Mouse (Mus musculus): Measurements from ENCODE around the gene Igf2r. TPM values are rescaled to one million over a fixed set of nuclear protein-coding genes. Genes with fewer than 3 reads are reported as not detected.
A peak's percentile ranks its signal among the peaks of the same experiment; 100 is the strongest.

Gene Igf2r
- polyA plus RNA-seq (2012; rRNA removed), result 27.7 and 31.8 TPM in 2 replicates

GRCm38 (mm10) chr17:12769380-12769921, at the start of gene Igf2r:
TSS of gene Igf2r (minus strand) at chr17:12769664.
- H3K4me1 ChIP-seq (replicated peaks; ENCODE audit: control insufficient read depth, insufficient read depth, low read length), result peaks cover 6% of the 10 kb centered on the region
- WGBS, result 64% methylated on average over 67 of the region's 67 CpGs
- H3K27ac ChIP-seq (ENCODE audit: control insufficient read depth, insufficient read depth, low read length), result no peak within 1 kb of the TSS
- no peaks in the 10 kb centered on the region for H3K27me3 ChIP-seq (ENCODE audit: control insufficient read depth, insufficient read depth, low read length)
- 0 out of 2 replicates have a peak, but pooled peaks have one; percentile 27 for TF ChIP-seq POLR2A (IDR thresholded peaks at IDR 0.05; ENCODE audit: control insufficient read depth, extremely low read depth, insufficient read depth, low read length, poor library complexity)
- no peak for TF ChIP-seq CTCF (IDR thresholded peaks at IDR 0.05; ENCODE audit: borderline replicate concordance, control insufficient read depth, extremely low read depth, insufficient read depth, low read length, poor library complexity)
- peak; percentile 81 for DNase-seq
- no peaks in the 10 kb centered on the region for H3K36me3 ChIP-seq (ENCODE audit: control insufficient read depth, insufficient read depth, low read length)
- H3K4me3 ChIP-seq (ENCODE audit: control insufficient read depth, insufficient read depth, low read length), result peak within 1 kb of the TSS; percentile 71

- H3K36me3 ChIP-seq (ENCODE audit: control insufficient read depth, insufficient read depth, low read length), result no peaks in the 10 kb centered on the region
- H3K27me3 ChIP-seq (ENCODE audit: control insufficient read depth, insufficient read depth, low read length), result no peaks in the 10 kb centered on the region
- no peaks in the 10 kb centered on the region for H3K4me1 ChIP-seq (replicated peaks; ENCODE audit: control insufficient read depth, insufficient read depth, low read length)
- 86% methylated on average over 4 of the region's 4 CpGs for WGBS
- no peak overlapping the region for H3K27ac ChIP-seq (ENCODE audit: control insufficient read depth, insufficient read depth, low read length)
- H3K4me3 ChIP-seq (ENCODE audit: control insufficient read depth, insufficient read depth, low read length), result no peak overlapping the region
- DNase-seq, result no peak
- TF ChIP-seq POLR2A (IDR thresholded peaks at IDR 0.05; ENCODE audit: control insufficient read depth, extremely low read depth, insufficient read depth, low read length, poor library complexity) (no peak), CTCF (IDR thresholded peaks at IDR 0.05; ENCODE audit: borderline replicate concordance, control insufficient read depth, extremely low read depth, insufficient read depth, low read length, poor library complexity) (no peak)
These were observed 46.4 kb upstream of the Igf2r start for GRCm38 (mm10) chr17:12815885-12816284.

GRCm38 (mm10) chr17:12814502-12814901, 45.0 kb upstream of the Igf2r start:
- Histone ChIP-seq H3K36me3 (ENCODE audit: control insufficient read depth, insufficient read depth, low read length) (no peaks in the 10 kb centered on the region), H3K4me3 (ENCODE audit: control insufficient read depth, insufficient read depth, low read length) (no peak overlapping the region), H3K27me3 (ENCODE audit: control insufficient read depth, insufficient read depth, low read length) (no peaks in the 10 kb centered on the region), H3K27ac (ENCODE audit: control insufficient read depth, insufficient read depth, low read length) (no peak overlapping the region), H3K4me1 (replicated peaks; ENCODE audit: control insufficient read depth, insufficient read depth, low read length) (no peaks in the 10 kb centered on the region)
- 84% methylated on average over 3 of the region's 3 CpGs for WGBS
- no peak for DNase-seq
- no peak for TF ChIP-seq POLR2A (IDR thresholded peaks at IDR 0.05; ENCODE audit: control insufficient read depth, extremely low read depth, insufficient read depth, low read length, poor library complexity)
- no peak for TF ChIP-seq CTCF (IDR thresholded peaks at IDR 0.05; ENCODE audit: borderline replicate concordance, control insufficient read depth, extremely low read depth, insufficient read depth, low read length, poor library complexity)

GRCm38 (mm10) chr17:12810973-12811303, 41.5 kb upstream of the Igf2r start:
- Histone ChIP-seq H3K27me3 (ENCODE audit: control insufficient read depth, insufficient read depth, low read length) (no peaks in the 10 kb centered on the region), H3K4me3 (ENCODE audit: control insufficient read depth, insufficient read depth, low read length) (no peak overlapping the region), H3K4me1 (replicated peaks; ENCODE audit: control insufficient read depth, insufficient read depth, low read length) (no peaks in the 10 kb centered on the region), H3K36me3 (ENCODE audit: control insufficient read depth, insufficient read depth, low read length) (no peaks in the 10 kb centered on the region), H3K27ac (ENCODE audit: control insufficient read depth, insufficient read depth, low read length) (no peak overlapping the region)
- 100% methylated on average over 1 of the region's 1 CpGs for WGBS
- no peak for TF ChIP-seq CTCF (IDR thresholded peaks at IDR 0.05; ENCODE audit: borderline replicate concordance, control insufficient read depth, extremely low read depth, insufficient read depth, low read length, poor library complexity)
- no peak for TF ChIP-seq POLR2A (IDR thresholded peaks at IDR 0.05; ENCODE audit: control insufficient read depth, extremely low read depth, insufficient read depth, low read length, poor library complexity)
- DNase-seq, result no peak

- DNase-seq, result peak; percentile 69
These were observed 40.9 kb upstream of the Igf2r start for GRCm38 (mm10) chr17:12810103-12810972.

GRCm38 (mm10) chr17:12808851-12809250, 39.4 kb upstream of the Igf2r start:
- TF ChIP-seq CTCF (IDR thresholded peaks at IDR 0.05; ENCODE audit: borderline replicate concordance, control insufficient read depth, extremely low read depth, insufficient read depth, low read length, poor library complexity), result no peak
- no peak for TF ChIP-seq POLR2A (IDR thresholded peaks at IDR 0.05; ENCODE audit: control insufficient read depth, extremely low read depth, insufficient read depth, low read length, poor library complexity)
- Histone ChIP-seq H3K27ac (ENCODE audit: control insufficient read depth, insufficient read depth, low read length) (no peak overlapping the region), H3K4me1 (replicated peaks; ENCODE audit: control insufficient read depth, insufficient read depth, low read length) (no peaks in the 10 kb centered on the region), H3K4me3 (ENCODE audit: control insufficient read depth, insufficient read depth, low read length) (no peak overlapping the region), H3K36me3 (ENCODE audit: control insufficient read depth, insufficient read depth, low read length) (no peaks in the 10 kb centered on the region), H3K27me3 (ENCODE audit: control insufficient read depth, insufficient read depth, low read length) (no peaks in the 10 kb centered on the region)
- no peak for DNase-seq
- 95% methylated on average over 6 of the region's 6 CpGs for WGBS

More at GRCm38 (mm10) chr17:12810103-12810972, 40.9 kb upstream of the Igf2r start:
- H3K4me3 ChIP-seq (ENCODE audit: control insufficient read depth, insufficient read depth, low read length), result no peak overlapping the region
- WGBS, result 30% methylated on average over 14 of the region's 14 CpGs
- no peak for TF ChIP-seq POLR2A (IDR thresholded peaks at IDR 0.05; ENCODE audit: control insufficient read depth, extremely low read depth, insufficient read depth, low read length, poor library complexity)
- no peak for TF ChIP-seq CTCF (IDR thresholded peaks at IDR 0.05; ENCODE audit: borderline replicate concordance, control insufficient read depth, extremely low read depth, insufficient read depth, low read length, poor library complexity)
- no peaks in the 10 kb centered on the region for H3K27me3 ChIP-seq (ENCODE audit: control insufficient read depth, insufficient read depth, low read length)
- H3K27ac ChIP-seq (ENCODE audit: control insufficient read depth, insufficient read depth, low read length), result no peak overlapping the region
- no peaks in the 10 kb centered on the region for H3K4me1 ChIP-seq (replicated peaks; ENCODE audit: control insufficient read depth, insufficient read depth, low read length)
- H3K36me3 ChIP-seq (ENCODE audit: control insufficient read depth, insufficient read depth, low read length), result no peaks in the 10 kb centered on the region
